In the genomic region with DNA sequence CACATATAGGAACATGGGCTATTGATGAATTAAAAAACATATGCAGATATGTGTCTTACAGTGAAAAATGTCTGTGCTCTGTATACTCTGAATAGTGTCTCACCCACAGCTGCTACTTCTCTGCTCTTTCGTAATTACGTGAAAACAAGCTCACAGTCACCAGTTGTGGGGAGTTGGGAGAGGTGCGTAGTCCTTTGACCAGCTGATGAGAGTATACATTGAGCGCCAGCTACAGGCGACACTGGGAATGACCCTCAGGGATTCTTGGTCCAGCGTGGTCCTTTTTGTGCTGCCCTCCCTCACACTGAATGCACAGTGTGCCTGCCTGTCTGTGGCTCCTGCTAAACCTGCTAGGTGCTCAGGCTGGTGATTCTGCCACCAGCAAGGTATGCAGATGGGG, we compare ENCODE assay signal across 9 mouse cellular contexts.
DNase-seq lines count a peak whose midpoint lies in the region; ATAC-seq and TF ChIP-seq lines count a peak whose summit lies in the region.
"Had no signal": no experiment of that assay in that cellular context is flagged by ENCODE, and none has a peak within 500 bp of the region (broad histone marks: within the 10 kb centered on the region; RNA-seq: fewer than 3 reads in every experiment).

No protein-coding gene starts in this region.

- no peak overlapping the region for H3K27ac ChIP-seq in layer of hippocampus, adult 2 months
- H3K27ac ChIP-seq in embryonic facial prominence, embryonic 11.5 days (replicated peaks; ENCODE audit: low read depth, low read length): no peak overlapping the region
- H3K27ac ChIP-seq in kidney, postnatal 0 days: no peak overlapping the region
- no peak overlapping the region for H3K27ac ChIP-seq in midbrain, embryonic 14.5 days (replicated peaks; ENCODE audit: low read depth, low read length)
- H3K27ac ChIP-seq: embryonic facial prominence, embryonic 12.5 days had no signal

- WGBS in embryonic facial prominence, embryonic 11.5 days: 16% methylated on average over 6 of the region's 6 CpGs
- WGBS in kidney, postnatal 0 days: 12% methylated on average over 6 of the region's 6 CpGs
- 23% methylated on average over 6 of the region's 6 CpGs for WGBS in midbrain, embryonic 14.5 days

- H3K4me3 ChIP-seq in layer of hippocampus, adult 2 months: no peak overlapping the region
- H3K4me3 ChIP-seq in E14TG2a.4 (replicated peaks; ENCODE audit: low read length): no peak overlapping the region
- no peak overlapping the region for H3K4me3 ChIP-seq in embryonic facial prominence, embryonic 11.5 days (ENCODE audit: low read depth, low read length)
- H3K4me3 ChIP-seq in kidney, postnatal 0 days (replicated peaks; ENCODE audit: low read depth, low read length): no peak overlapping the region
- H3K4me3 ChIP-seq in midbrain, embryonic 14.5 days (replicated peaks; ENCODE audit: low read depth, low read length): no peak overlapping the region
- H3K4me3 ChIP-seq: embryonic facial prominence, embryonic 12.5 days had no signal

- no peaks in the 10 kb centered on the region for H3K27me3 ChIP-seq in E14TG2a.4 (ENCODE audit: insufficient read depth, low read length)
- H3K27me3 ChIP-seq in embryonic facial prominence, embryonic 11.5 days (ENCODE audit: control insufficient read depth, insufficient read depth, low read length): no peaks in the 10 kb centered on the region
- H3K27me3 ChIP-seq in kidney, postnatal 0 days (ENCODE audit: insufficient read depth, low read length): no peaks in the 10 kb centered on the region
- no peaks in the 10 kb centered on the region for H3K27me3 ChIP-seq in midbrain, embryonic 14.5 days (ENCODE audit: control insufficient read depth, insufficient read depth, low read length)
- H3K27me3 ChIP-seq: embryonic facial prominence, embryonic 12.5 days had no signal

- H3K9me3 ChIP-seq in E14TG2a.4 (ENCODE audit: low read length): no peaks in the 10 kb centered on the region
- no peaks in the 10 kb centered on the region for H3K9me3 ChIP-seq in embryonic facial prominence, embryonic 11.5 days (replicated peaks; ENCODE audit: control insufficient read depth, low read length)
- no peaks in the 10 kb centered on the region for H3K9me3 ChIP-seq in kidney, postnatal 0 days (replicated peaks; ENCODE audit: low read length)
- H3K9me3 ChIP-seq in midbrain, embryonic 14.5 days (ENCODE audit: control insufficient read depth, low read length): no peaks in the 10 kb centered on the region
- H3K9me3 ChIP-seq: embryonic facial prominence, embryonic 12.5 days had no signal

- H3K4me1 ChIP-seq in E14TG2a.4 (replicated peaks; ENCODE audit: low read depth, low read length): no peaks in the 10 kb centered on the region
- no peaks in the 10 kb centered on the region for H3K4me1 ChIP-seq in embryonic facial prominence, embryonic 11.5 days (ENCODE audit: control insufficient read depth, insufficient read depth, low read length)
- no peaks in the 10 kb centered on the region for H3K4me1 ChIP-seq in kidney, postnatal 0 days (replicated peaks; ENCODE audit: insufficient read depth, low read length)
- H3K4me1 ChIP-seq in midbrain, embryonic 14.5 days (ENCODE audit: control insufficient read depth, insufficient read depth, low read length): no peaks in the 10 kb centered on the region
- H3K4me1 ChIP-seq: embryonic facial prominence, embryonic 12.5 days had no signal

- H3K36me3 ChIP-seq in E14TG2a.4 (ENCODE audit: insufficient read depth, low read length): no peaks in the 10 kb centered on the region
- H3K36me3 ChIP-seq in embryonic facial prominence, embryonic 11.5 days (replicated peaks; ENCODE audit: control insufficient read depth, insufficient read depth, low read depth, low read length): no peaks in the 10 kb centered on the region; the same call in 1 of the 2 replicates
- 0 out of 2 replicates have a peak, but pooled peaks cover 3% of the 10 kb centered on the region for H3K36me3 ChIP-seq in kidney, postnatal 0 days (ENCODE audit: insufficient read depth, low read length)
- H3K36me3 ChIP-seq in midbrain, embryonic 14.5 days (ENCODE audit: control insufficient read depth, insufficient read depth, low read length): no peaks in the 10 kb centered on the region

- no peak for ATAC-seq in embryonic facial prominence, embryonic 11.5 days (replicated peaks; ENCODE audit: insufficient number of reproducible peaks, low FRiP score, low TSS enrichment, low read depth)
- ATAC-seq in kidney, postnatal 0 days (replicated peaks; ENCODE audit: low FRiP score, low read depth): no peak; the same call in 1 of the 2 replicates
- no peak; the same call in 1 of the 2 replicates for ATAC-seq in midbrain, embryonic 14.5 days (ENCODE audit: low FRiP score, low TSS enrichment)

- peak in 1 of 2 experiments; percentile 12 for DNase-seq in layer of hippocampus, adult 2 months (ENCODE audit: low spot score in 2 of 2)
- no peak for DNase-seq in layer of hippocampus, postnatal 36 days
- DNase-seq in adipocyte (ENCODE audit: low spot score): peak; percentile 25
- peak; percentile 69 for DNase-seq in embryonic facial prominence, embryonic 11.5 days (ENCODE audit: low spot score)
- peak; percentile 79 for DNase-seq in kidney, postnatal 0 days (ENCODE audit: low spot score)
- DNase-seq in midbrain, embryonic 14.5 days: peak; percentile 70
- no peak for DNase-seq in spleen, postnatal 36 days (ENCODE audit: low spot score in 2 of 2)

- no peak overlapping the region for H3K9ac ChIP-seq in embryonic facial prominence, embryonic 11.5 days (replicated peaks; ENCODE audit: low read length)
- H3K9ac ChIP-seq in kidney, postnatal 0 days (ENCODE audit: low read depth, low read length): no peak overlapping the region
- no peak overlapping the region for H3K9ac ChIP-seq in midbrain, embryonic 14.5 days (replicated peaks; ENCODE audit: low read length)
- H3K9ac ChIP-seq: embryonic facial prominence, embryonic 12.5 days had no signal

- peak; percentile 81 for TF ChIP-seq CTCF in layer of hippocampus, adult 2 months (conservative IDR thresholded peaks at IDR 0.05)
- TF ChIP-seq CTCF in E14TG2a.4 (conservative IDR thresholded peaks at IDR 0.05; ENCODE audit: low read length): peak; percentile 57
- peak; percentile 82 for TF ChIP-seq CTCF in kidney, postnatal 0 days (IDR thresholded peaks at IDR 0.05; ENCODE audit: low read depth)

- H3K4me2 ChIP-seq in embryonic facial prominence, embryonic 11.5 days (ENCODE audit: low read depth, low read length): no peak overlapping the region
- H3K4me2 ChIP-seq in kidney, postnatal 0 days (ENCODE audit: low read length): no peak overlapping the region
- H3K4me2 ChIP-seq in midbrain, embryonic 14.5 days (ENCODE audit: low read length): no peak overlapping the region
- H3K4me2 ChIP-seq: embryonic facial prominence, embryonic 12.5 days had no signal

Comparison
In these comparisons a context has a peak if more than half of its experiments do, and no peak if none do; other contexts are left out.
1. DNase-seq: peak in adipocyte (single experiment), embryonic facial prominence, embryonic 11.5 days (single experiment), kidney, postnatal 0 days (single experiment) and midbrain, embryonic 14.5 days (single experiment); none in layer of hippocampus, postnatal 36 days (0 of 2) and spleen, postnatal 36 days (0 of 2).
2. Peak in every context shown above with its lines, with median percentiles within 50 percentile points of each other: CTCF ChIP-seq.